Mouse (Mus musculus) CD4-positive, CD25-positive, alpha-beta regulatory T cell, adult 4 months (primary cell): ENCODE data around the gene Arhgap5. TPM values are rescaled to one million over a fixed set of nuclear protein-coding genes. Genes with fewer than 3 reads are reported as not detected.
"Not testable (repeated sequence)": the region's sequence is repeated elsewhere in the genome, so short reads cannot be mapped to it uniquely, and the experiment has no call there.

Experiments used
- ATAC-seq: one replicate; pipeline ENCODE4 v1.8.0; 2017
- polyA plus RNA-seq, 2 experiments: library from polyadenylated mRNA; unstranded; fragments of 100-300 nt; shearing (Covaris generic); gene quantifications; one replicate each; pipeline ENCODE4 v1.2.1; 2017

The Arhgap5 gene
- polyA plus RNA-seq, 2 experiments from 2014 or later, result 21.9 to 25.3 TPM

DNA sequence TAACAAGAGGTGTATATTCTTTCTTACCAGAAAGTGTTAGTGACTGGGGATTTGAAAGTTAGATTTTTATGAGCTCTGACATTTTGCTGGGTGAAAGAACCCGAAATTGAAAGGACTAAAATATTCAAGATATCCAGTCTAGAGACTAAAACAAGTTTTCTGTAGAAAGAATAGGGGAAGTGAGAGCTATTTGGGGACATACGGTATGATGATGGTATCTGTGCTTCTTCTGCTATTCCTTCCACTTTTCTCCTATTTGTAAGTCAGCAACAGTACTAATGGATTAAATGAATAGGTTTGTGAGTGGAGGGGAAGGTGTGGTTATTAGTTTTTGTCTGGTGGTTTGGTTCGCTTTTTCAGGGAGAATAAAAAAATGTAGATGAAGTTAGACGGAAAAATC is 37.5 kb downstream of the Arhgap5 start:
- no peak for ATAC-seq

DNA sequence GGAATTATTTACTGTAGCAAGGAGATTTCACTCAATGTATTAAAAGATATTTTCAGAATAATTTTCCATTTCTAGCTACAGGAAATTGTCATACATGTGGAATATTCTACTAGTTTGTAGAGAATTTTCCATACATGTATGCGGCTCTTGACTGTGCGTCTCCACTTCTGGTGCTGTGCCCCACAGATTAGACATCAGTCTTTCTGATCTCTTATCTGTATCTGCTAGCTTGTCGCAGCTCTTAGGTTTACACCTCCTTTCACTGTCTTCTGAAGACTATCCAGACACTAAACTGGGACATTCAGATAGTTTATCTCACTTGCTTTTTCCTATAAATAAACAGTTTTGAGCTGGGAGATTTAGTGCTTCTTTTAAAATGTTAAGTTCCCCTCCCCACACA is 40.8 kb downstream of the Arhgap5 start:
- peak; percentile 53 for ATAC-seq

DNA sequence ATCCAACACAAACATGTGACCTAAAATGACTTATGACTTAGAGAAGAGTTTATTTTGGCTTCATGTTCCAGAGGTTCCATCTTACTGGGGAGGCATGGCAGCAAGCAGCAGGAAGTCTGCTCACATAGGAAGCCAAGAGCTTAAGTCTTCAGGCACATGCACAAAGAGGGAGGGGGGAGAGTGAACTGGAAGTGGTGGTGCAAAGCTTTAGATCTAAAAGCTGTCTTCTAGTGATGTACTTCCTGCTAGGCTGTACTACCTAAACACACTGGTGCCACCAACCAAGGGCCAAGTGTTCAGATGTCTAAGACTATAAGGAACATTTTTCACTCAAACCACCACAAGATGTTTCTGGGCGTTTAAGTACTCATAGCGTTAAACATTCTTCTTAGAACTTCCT is 48.3 kb downstream of the Arhgap5 start:
- peak; percentile 90 for ATAC-seq

DNA sequence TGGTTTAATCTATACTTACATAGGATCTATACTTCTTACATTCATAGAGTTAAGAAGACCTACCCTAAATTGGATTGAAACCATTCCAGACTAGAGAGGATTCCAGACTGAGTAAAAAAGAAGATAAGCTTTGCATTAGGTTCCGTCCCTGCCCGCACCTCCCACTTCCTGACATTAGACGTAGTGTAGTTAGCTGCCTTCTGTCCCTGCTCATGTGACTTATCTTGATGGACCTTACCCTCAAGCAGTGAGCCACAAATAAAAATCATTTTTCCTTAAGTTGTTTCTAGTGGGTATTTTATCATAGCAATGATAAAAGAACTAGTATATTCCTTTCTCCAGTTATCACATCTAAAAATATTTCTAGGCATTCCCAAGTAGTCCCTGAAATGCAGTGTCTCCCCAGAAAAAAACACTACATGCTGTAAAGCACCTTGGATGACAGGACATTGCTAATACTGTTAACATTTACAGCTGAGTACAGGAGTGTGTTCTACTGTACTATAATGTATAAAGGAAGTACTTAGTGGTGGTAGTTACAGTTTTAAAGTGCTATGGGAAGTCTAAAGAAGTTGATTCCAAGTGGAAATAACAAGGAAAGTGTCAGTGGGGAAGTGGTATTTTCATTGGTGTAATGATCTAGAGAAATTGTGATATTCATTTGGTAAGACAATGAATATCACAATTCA is 51.6 kb downstream of the Arhgap5 start:
- ATAC-seq, result no peak

DNA sequence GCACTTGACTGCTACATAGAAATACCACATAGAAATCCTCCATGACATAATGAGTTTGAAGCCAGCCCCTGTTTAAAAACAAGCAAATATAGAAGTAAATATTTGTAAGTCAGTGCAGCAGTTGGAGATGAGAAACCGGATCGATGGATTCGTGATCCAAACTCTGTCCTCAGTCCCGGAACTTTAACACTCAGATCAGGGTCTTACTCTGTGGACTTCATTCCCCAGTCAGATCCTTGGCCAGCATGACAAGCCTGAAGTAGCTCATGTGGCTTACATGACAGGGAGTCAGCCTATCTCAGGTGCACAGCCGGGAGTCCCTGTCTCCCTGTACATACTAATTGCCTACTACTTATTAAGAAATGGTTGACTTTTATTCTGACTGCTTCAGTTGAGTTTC is 61.9 kb downstream of the Arhgap5 start:
- ATAC-seq, result no peak

DNA sequence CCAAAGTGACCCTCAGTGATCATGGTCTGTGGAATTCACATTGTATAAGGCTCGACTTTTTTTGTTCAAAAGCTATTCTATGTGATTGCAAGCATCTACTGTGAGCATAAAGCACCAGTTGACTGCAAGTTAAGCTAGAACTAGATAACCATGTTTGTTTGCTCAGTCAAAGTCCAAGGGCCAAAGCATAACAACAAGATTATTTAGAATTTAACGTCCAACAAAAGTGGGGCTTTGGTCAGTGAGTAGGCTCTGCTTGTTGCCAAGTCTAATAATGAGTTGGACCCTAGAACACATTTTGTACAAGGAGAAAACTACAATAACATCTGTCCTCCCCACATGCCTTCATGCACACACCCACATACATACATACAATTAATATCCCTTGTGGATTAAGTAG is 69.6 kb downstream of the Arhgap5 start:
- no peak for ATAC-seq

DNA sequence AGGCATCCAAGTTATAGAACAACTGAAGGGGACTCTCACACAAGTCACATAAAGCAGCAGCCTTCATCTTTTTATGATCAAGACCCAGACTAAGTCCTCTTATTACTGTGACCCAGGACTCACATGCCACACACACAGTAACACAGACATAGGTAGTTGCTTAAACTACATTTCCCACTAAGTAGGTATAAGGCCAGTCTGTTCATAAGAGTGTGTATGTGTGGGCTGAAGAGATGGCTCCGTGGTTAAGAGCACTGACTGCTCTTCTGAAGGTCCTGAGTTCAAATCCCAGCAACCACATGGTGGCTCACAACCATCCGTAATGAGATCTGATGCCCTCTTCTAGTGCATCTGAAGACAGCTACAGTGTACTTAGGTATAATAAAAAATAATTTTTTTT is 82.7 kb downstream of the Arhgap5 start:
- not testable (repeated sequence) for ATAC-seq

DNA sequence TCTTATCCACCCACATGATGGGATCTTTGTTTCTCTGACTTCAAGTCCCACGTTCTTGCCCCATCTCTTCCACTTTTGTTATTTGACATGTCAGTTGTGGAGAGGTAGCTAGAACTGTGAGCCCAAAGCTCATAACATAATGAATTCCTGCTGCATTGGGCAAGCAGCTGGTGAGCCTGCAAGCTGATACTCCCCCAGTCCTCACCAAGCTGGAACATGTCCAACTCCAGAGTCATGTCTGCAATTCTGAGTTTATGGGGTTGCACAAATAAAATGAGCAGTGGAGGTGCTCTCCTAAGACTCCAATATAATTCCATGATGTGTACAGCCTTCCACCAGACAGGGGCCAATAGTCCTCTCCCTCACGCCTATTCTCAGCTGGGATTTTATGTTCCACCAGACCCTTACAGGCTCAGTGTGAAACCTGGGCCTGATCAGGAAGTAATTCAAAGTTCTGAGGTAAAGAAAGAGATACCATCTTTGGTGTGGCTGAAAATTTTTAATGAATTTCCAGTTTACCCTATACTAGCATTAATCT is 83.8 kb downstream of the Arhgap5 start:
- ATAC-seq, result peak; percentile 37

DNA sequence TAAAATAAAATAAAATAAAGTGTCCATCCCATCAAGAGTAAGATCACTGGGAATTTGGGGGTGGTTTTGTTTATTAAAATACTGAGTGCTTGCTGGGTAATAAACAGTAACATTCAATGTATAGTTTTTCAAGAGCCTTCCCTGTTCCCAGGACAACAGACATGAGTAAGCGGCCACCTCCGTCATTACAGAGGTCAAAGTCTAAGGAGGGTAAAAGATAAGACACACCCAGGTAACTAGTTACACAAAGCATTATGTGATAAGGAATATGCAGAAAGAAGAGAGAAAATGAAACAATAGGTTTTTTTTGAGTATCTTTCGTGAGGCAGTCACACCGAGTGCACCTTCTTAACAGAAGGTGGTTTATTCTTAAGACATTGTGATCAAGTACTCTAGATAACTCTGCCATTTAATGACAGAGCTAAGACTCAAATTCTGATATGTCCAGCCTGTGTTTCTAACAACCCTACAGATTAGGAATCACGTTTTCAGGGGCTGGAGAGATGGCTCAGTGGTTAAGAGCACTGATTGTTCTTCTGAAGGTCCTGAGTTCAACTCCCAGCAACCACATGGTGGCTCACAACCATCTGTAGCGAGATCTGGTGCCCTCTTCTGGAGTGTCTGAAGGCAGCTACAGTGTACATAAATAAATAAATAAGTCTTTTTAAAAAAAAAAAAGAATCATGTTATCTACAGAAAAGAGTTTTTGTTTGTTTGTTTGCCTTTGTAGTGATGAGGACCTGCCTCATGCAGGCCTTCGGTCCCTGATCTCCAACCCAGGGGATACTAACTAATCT is 91.8 kb downstream of the Arhgap5 start:
- no peak for ATAC-seq

DNA sequence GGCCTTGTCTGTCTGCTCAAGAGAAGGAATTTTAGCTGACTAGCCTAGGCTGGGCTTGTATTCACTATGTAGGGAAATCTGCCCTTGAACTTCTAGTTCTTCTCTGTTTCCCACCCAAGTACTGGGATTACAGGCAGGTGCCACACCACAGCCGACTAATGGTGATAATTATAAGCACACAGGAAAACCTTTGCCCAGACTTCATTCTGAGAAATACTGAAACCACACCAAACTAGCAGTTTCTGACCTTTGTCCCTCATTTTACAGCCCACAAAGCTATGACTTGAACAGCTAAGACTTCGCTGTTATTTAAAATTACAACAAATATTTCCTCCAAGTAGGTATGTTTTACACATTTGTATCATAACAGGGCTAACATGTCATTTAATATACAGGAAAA is 98.7 kb downstream of the Arhgap5 start:
- no peak for ATAC-seq

DNA sequence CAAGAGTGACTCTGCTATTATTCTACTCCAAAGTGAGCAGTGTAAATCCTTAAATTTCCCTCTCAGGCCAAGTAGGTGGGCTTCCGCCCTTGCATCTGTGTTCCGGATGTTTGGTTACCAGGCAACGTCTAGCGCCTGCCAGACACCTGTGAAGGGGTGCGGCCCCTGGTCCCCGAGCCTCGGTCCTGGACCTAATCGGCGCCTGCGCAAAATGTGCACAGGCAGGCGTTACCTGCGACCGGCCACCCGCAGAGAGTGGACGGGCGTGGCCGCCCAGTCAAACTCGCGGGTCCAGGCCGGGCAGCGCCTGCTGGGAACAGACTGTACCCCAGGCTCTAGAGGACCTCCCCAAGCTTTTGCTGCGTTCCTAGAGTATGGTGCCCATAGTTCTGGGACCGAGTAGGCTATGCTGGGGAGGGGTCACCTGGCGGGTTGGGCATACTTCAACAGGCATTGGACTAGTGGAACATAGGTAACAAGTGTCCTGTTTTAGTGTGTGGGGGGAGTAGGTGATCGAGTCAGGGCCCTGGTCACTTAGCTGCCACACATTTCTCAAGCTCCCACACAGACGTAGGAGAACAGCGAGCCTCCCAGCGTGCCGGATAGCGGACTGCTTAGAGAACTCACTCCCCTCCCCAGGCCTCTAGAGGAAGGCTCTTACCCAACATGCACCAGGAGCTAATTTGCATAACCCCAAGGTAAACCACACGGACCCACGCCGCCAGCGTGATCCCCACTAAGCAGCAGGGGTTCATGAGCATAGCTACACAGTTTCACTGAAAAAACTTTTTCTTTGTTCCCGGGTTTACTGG is 99.3 kb downstream of the Arhgap5 start:
- ATAC-seq, result peak; percentile 68

DNA sequence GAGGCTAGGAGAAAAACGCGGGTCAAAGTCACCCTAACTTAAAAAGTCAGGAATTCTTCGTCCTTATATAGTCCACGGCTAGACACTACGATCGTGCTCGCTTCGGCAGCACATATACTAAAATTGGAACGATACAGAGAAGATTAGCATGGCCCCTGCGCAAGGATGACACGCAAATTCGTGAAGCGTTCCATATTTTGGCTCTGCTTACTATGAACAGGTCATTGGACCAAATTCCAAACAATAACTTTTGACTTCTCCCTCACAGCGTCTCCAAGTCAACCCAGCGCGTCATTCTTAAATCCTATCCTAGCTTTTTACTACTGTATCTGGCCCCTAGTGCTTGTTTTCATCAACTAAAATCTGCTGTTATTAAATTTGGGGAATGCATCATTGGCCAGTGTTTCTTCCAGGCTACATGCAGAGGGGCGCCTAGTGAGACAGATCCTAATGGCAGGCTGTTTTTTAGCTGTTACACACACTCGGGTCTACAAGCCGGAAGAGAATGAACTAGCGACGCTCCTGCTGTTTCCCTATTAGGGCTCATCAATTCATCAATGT is 100.0 kb downstream of the Arhgap5 start:
- ATAC-seq, result peak; percentile 30

DNA sequence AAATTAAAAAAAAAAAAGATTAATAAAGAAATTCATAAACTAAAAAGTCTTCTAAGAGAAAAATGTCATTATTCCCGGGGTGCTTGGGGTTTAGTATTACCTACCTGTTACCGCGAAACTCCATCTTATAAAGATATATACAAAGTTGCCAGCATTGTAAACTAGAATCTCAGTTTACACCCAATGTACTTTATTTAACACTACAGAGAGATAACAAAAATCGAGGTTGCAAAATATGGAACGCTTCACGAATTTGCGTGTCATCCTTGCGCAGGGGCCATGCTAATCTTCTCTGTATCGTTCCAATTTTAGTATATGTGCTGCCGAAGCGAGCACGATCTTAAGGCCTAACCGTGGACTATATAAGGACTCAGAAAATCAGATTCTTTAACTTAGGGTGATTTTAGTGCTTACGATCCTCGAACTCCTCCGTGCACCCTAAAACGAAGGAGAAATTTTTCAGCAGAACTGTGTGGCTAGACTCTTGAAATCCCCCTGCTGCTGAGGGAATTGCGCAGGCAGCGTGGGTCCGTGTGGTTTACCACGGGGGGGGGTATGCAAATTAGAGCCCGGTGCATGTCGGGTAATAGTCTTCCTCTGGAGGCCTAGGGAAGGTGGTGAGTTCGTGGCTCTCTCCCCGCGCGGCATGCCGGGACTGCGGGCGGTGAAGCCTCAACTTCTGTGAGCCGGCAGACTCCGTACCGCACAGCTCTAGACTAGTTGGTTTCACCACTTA is 100.7 kb downstream of the Arhgap5 start:
- peak; percentile 64 for ATAC-seq

DNA sequence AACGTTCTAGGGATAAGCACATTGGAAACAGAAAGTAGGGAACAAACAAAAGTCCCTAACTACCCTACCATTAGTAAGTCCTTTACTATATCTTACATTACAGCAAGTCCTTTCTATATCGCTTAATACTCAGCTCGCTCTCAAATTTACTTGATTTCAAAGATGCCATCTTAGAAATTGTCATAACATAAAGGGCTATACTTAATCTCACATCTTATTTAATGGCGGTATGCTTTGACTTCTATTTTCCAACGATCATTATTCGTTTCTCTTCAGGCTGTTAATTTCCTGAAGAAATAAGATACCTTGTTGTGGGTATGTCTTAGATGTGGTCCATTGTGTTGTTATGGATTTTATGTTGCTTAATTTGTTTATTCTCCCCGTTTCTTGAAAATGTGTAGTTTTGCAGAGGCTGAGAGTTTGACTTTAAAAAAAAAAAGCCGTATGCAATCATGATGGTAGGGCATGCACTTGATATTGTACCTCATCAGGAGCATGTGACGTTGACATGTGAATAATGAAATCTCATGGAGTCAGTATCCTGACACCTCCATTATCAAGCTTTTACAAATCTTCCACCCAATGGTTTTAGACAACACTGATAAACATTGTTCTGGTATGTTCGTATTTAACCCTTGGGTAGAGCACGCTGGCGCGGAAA is 101.3 kb downstream of the Arhgap5 start:
- ATAC-seq, result peak; percentile 17

DNA sequence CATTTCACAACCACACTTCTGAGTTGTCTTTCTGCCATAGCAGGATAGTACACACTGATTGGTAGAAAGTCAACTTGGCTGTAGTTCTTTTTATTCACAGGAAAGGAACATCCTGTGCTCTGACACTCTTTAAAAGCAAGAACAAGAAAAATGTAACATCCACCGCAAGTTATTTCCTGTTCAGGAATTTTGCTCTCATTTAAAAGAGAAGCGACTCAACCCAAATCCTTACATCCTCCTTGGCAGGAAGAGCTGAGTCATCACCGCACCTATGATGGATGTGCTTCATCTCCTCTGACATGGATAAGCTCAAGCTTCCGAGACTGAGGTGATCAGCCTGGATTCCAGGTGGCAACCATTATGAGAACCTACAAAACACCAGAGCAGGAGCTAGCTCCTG is 103.6 kb downstream of the Arhgap5 start:
- ATAC-seq, result no peak

DNA sequence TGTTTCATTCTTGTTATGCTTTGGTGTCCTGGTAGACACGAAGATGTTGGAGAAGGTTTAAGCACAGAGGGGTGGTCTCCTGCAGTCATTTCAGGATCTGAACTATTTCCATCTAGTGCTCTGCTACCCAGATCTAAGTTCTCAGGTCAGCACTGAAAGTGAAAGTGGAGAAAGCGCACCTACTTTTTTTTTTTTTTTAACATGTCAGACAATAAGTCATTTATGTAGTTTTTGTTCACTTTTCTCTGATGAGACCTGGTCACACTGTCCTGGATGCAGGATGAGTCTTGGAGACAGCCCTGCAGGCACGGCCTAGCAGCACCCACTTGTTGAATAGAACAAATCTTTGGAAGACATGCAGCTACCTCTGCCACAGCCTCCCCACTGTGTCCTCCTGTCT is 111.9 kb downstream of the Arhgap5 start:
- peak; percentile 72 for ATAC-seq

DNA sequence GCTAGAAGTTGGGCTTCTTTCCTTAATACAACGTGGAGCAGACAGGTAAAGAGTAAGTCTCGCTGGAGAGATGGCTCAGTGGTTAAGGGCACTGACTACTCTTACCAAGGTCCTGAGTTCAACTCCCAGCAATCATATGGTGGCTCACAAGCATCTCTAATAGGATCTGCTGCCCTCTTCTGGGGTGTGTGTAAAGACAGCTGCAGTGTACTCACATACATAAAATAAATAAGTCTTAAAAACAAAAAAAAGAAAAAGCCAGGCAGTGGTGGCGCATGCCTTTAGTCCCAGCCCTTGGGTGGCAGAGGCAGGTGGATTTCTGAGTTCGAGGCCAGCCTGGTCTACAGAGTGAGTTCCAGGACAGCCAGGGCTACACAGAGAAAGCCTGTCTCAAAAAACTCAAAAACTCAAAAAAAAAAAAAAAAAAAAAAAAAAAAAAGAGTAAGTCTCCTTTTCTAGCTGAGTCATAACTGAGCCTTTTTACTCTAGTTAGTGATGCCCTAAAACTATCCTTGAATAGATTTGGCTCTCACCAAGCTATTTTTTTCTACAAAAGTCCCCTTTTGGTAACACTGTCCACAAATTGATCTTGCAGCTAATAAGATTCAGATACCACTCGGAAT is 114.8 kb downstream of the Arhgap5 start:
- peak; percentile 56 for ATAC-seq

DNA sequence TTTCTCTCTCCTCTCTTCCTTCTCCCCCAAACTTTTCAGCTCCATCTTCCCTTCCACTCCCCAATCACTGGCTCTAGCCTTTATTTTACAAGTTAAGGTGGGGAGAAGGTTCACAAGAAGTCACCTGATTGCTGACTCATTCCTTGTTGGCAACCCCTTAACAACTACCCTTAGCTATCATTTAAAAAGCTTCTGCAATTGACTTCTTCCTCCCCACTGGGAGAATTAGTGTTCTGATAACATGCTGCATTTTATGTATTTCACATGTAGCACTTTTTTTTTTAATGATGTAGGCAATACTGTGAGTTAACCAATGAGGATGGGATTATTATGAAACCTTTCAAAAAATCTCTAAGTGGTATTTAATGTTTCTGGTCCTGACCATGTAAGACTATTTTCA is 115.9 kb downstream of the Arhgap5 start:
- ATAC-seq, result no peak
